Mouse (Mus musculus) erythroblast, embryonic 14.5 days (primary cell): Measurements from ENCODE around the gene Agap1.

Experiments
- GATA1 ChIP-seq: IDR thresholded peaks from 2 replicates; pipeline ENCODE4 v1.6.1; 2012; ENCODE audit warnings: low read length, inconsistent platforms, mixed read lengths
- TAL1 ChIP-seq: IDR thresholded peaks from 3 replicates; pipeline ENCODE4 v1.6.1; 2012; ENCODE audit warnings: low read length, inconsistent platforms, mixed read lengths

DNA sequence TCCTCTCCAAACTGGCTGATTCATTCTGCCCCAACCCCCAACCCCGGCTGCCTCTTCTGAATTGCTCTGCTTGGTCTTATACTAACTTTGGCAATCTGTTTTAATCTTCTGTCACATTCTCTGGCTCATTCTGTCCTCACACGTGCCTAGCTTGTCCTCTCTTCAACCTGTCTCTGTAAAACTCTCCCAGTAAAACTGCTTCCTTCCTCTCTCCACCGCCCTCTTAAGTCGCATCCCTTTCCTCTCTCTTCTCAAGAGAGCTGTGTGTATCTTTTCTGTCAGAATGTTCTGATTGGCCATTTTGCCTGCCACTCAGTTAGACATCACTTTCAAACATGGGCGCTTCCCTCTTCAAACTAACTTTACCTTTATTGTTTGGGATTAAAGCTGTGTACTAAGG is 346.9 kb downstream of the Agap1 start:
- TF ChIP-seq TAL1 (no peak), GATA1 (no peak)
